Mouse (Mus musculus): ENCODE measurements around the gene Fam129b. TPM values are rescaled to one million over a fixed set of nuclear protein-coding genes. Genes with fewer than 3 reads are reported as not detected.
A peak's percentile ranks its signal among the peaks of the same experiment; 100 is the strongest.

The Fam129b gene
- polyA plus RNA-seq, 1 experiment from 2014 or later, result 33.9 TPM

GRCm38 (mm10) chr2:32914896-32915295 is 39.0 kb downstream of the Fam129b start:
- peak overlapping the region; percentile 76 for H3K27ac ChIP-seq (replicated peaks)
- ATAC-seq (ENCODE audit: low FRiP score, low read depth), result peak; percentile 58
- no peaks in the 10 kb centered on the region for H3K27me3 ChIP-seq
- H3K9ac ChIP-seq, result no peak overlapping the region
- peaks cover 8% of the 10 kb centered on the region for H3K4me1 ChIP-seq (replicated peaks)
- H3K4me3 ChIP-seq, result no peak overlapping the region
- peaks cover 39% of the 10 kb centered on the region for H3K36me3 ChIP-seq
- no peaks in the 10 kb centered on the region for H3K9me3 ChIP-seq
- WGBS, result 40% methylated on average over 3 of the region's 3 CpGs
- no peak overlapping the region for H3K4me2 ChIP-seq

- H3K4me1 ChIP-seq (replicated peaks), result peaks cover 8% of the 10 kb centered on the region
- no peak overlapping the region for H3K27ac ChIP-seq (replicated peaks)
- ATAC-seq (ENCODE audit: low FRiP score, low read depth), result no peak
- H3K36me3 ChIP-seq, result peaks cover 44% of the 10 kb centered on the region
- H3K4me3 ChIP-seq, result no peak overlapping the region
- no peaks in the 10 kb centered on the region for H3K27me3 ChIP-seq
- H3K9ac ChIP-seq, result no peak overlapping the region
- no peak overlapping the region for H3K4me2 ChIP-seq
- H3K9me3 ChIP-seq, result no peaks in the 10 kb centered on the region
- WGBS, result 81% methylated on average over 11 of the region's 11 CpGs
Measured at GRCm38 (mm10) chr2:32917526-32917925, 41.6 kb downstream of the Fam129b start.

GRCm38 (mm10) chr2:32918391-32918790 is 42.5 kb downstream of the Fam129b start:
- WGBS, result 82% methylated on average over 9 of the region's 9 CpGs
- no peak overlapping the region for H3K4me3 ChIP-seq

GRCm38 (mm10) chr2:32921235-32921634 is 45.3 kb downstream of the Fam129b start:
- WGBS, result 83% methylated on average over 7 of the region's 7 CpGs
- Histone ChIP-seq H3K27me3 (no peaks in the 10 kb centered on the region), H3K4me1 (replicated peaks) (no peaks in the 10 kb centered on the region), H3K36me3 (peaks cover 64% of the 10 kb centered on the region), H3K9ac (no peak overlapping the region), H3K4me2 (no peak overlapping the region), H3K27ac (replicated peaks) (no peak overlapping the region), H3K9me3 (no peaks in the 10 kb centered on the region), H3K4me3 (no peak overlapping the region)
- ATAC-seq (ENCODE audit: low FRiP score, low read depth), result no peak

More at GRCm38 (mm10) chr2:32918391-32918790, 42.5 kb downstream of the Fam129b start:
- peaks cover 8% of the 10 kb centered on the region for H3K4me1 ChIP-seq (replicated peaks)
- no peak overlapping the region for H3K27ac ChIP-seq (replicated peaks)
- H3K4me2 ChIP-seq, result no peak overlapping the region
- no peak overlapping the region for H3K9ac ChIP-seq
- H3K36me3 ChIP-seq, result peaks cover 52% of the 10 kb centered on the region
- H3K9me3 ChIP-seq, result no peaks in the 10 kb centered on the region
- ATAC-seq (ENCODE audit: low FRiP score, low read depth), result no peak
- no peaks in the 10 kb centered on the region for H3K27me3 ChIP-seq

- peaks cover 61% of the 10 kb centered on the region for H3K36me3 ChIP-seq
- H3K27ac ChIP-seq (replicated peaks), result no peak overlapping the region
- H3K4me3 ChIP-seq, result no peak overlapping the region
- H3K9ac ChIP-seq, result no peak overlapping the region
- 89% methylated on average over 15 of the region's 15 CpGs for WGBS
- H3K4me1 ChIP-seq (replicated peaks), result no peaks in the 10 kb centered on the region
- no peak overlapping the region for H3K4me2 ChIP-seq
- no peaks in the 10 kb centered on the region for H3K27me3 ChIP-seq
- no peaks in the 10 kb centered on the region for H3K9me3 ChIP-seq
- ATAC-seq (ENCODE audit: low FRiP score, low read depth), result no peak
Measured at GRCm38 (mm10) chr2:32921801-32922380, 46.0 kb downstream of the Fam129b start.

- no peak for ATAC-seq (ENCODE audit: low FRiP score, low read depth)
- no peaks in the 10 kb centered on the region for H3K9me3 ChIP-seq
- H3K27me3 ChIP-seq, result no peaks in the 10 kb centered on the region
- H3K27ac ChIP-seq (replicated peaks), result no peak overlapping the region
- H3K9ac ChIP-seq, result no peak overlapping the region
- H3K4me3 ChIP-seq, result no peak overlapping the region
- peaks cover 61% of the 10 kb centered on the region for H3K36me3 ChIP-seq
- no peak overlapping the region for H3K4me2 ChIP-seq
- H3K4me1 ChIP-seq (replicated peaks), result no peaks in the 10 kb centered on the region
- 91% methylated on average over 13 of the region's 13 CpGs for WGBS
Measured at GRCm38 (mm10) chr2:32922564-32922963, 46.6 kb downstream of the Fam129b start.

- Histone ChIP-seq H3K4me1 (replicated peaks) (no peaks in the 10 kb centered on the region), H3K27me3 (no peaks in the 10 kb centered on the region), H3K9me3 (no peaks in the 10 kb centered on the region), H3K36me3 (peaks cover 61% of the 10 kb centered on the region), H3K27ac (replicated peaks) (no peak overlapping the region), H3K9ac (no peak overlapping the region), H3K4me2 (no peak overlapping the region), H3K4me3 (no peak overlapping the region)
- 92% methylated on average over 24 of the region's 24 CpGs for WGBS
- ATAC-seq (ENCODE audit: low FRiP score, low read depth), result 0 out of 2 replicates have a peak, but pooled peaks have one; percentile 16
Measured at GRCm38 (mm10) chr2:32923551-32924250, 47.8 kb downstream of the Fam129b start.

GRCm38 (mm10) chr2:32924306-32924844 is 48.5 kb downstream of the Fam129b start:
- peaks cover 55% of the 10 kb centered on the region for H3K36me3 ChIP-seq
- ATAC-seq (ENCODE audit: low FRiP score, low read depth), result no peak

GRCm38 (mm10) chr2:32926330-32927075 is 50.6 kb downstream of the Fam129b start:
- Histone ChIP-seq H3K9ac (no peak overlapping the region), H3K27ac (replicated peaks) (no peak overlapping the region), H3K9me3 (no peaks in the 10 kb centered on the region), H3K4me3 (no peak overlapping the region), H3K36me3 (peaks cover 42% of the 10 kb centered on the region), H3K27me3 (no peaks in the 10 kb centered on the region), H3K4me1 (replicated peaks) (no peaks in the 10 kb centered on the region), H3K4me2 (no peak overlapping the region)
- ATAC-seq (ENCODE audit: low FRiP score, low read depth), result no peak
- 82% methylated on average over 12 of the region's 12 CpGs for WGBS

More at GRCm38 (mm10) chr2:32924306-32924844, 48.5 kb downstream of the Fam129b start:
- H3K4me1 ChIP-seq (replicated peaks), result no peaks in the 10 kb centered on the region
- no peak overlapping the region for H3K9ac ChIP-seq
- no peak overlapping the region for H3K27ac ChIP-seq (replicated peaks)
- H3K4me3 ChIP-seq, result no peak overlapping the region
- no peak overlapping the region for H3K4me2 ChIP-seq
- H3K27me3 ChIP-seq, result no peaks in the 10 kb centered on the region
- 71% methylated on average over 10 of the region's 10 CpGs for WGBS
- H3K9me3 ChIP-seq, result no peaks in the 10 kb centered on the region

GRCm38 (mm10) chr2:32927624-32928234 is 51.8 kb downstream of the Fam129b start:
- no peak overlapping the region for H3K9ac ChIP-seq
- no peaks in the 10 kb centered on the region for H3K27me3 ChIP-seq
- H3K9me3 ChIP-seq, result no peaks in the 10 kb centered on the region
- H3K27ac ChIP-seq (replicated peaks), result no peak overlapping the region
- no peaks in the 10 kb centered on the region for H3K4me1 ChIP-seq (replicated peaks)
- H3K36me3 ChIP-seq, result peaks cover 30% of the 10 kb centered on the region
- no peak overlapping the region for H3K4me2 ChIP-seq
- WGBS, result 76% methylated on average over 15 of the region's 15 CpGs
- no peak overlapping the region for H3K4me3 ChIP-seq
- ATAC-seq (ENCODE audit: low FRiP score, low read depth), result no peak

GRCm38 (mm10) chr2:32928235-32928946 is 52.5 kb downstream of the Fam129b start:
- H3K9me3 ChIP-seq, result no peaks in the 10 kb centered on the region
- peak; percentile 25; the same call in 1 of the 2 replicates for ATAC-seq (ENCODE audit: low FRiP score, low read depth)
- no peak overlapping the region for H3K4me3 ChIP-seq
- no peak overlapping the region for H3K27ac ChIP-seq (replicated peaks)
- H3K4me2 ChIP-seq, result no peak overlapping the region
- H3K4me1 ChIP-seq (replicated peaks), result no peaks in the 10 kb centered on the region
- H3K9ac ChIP-seq, result no peak overlapping the region
- 34% methylated on average over 10 of the region's 10 CpGs for WGBS
- peaks cover 25% of the 10 kb centered on the region for H3K36me3 ChIP-seq
- no peaks in the 10 kb centered on the region for H3K27me3 ChIP-seq
